Mouse (Mus musculus): ENCODE results near the gene Erp27.
"Not testable (repeated sequence)": the region's sequence is repeated elsewhere in the genome, so short reads cannot be mapped to it uniquely, and the experiment has no call there.

Erp27 gene

DNA sequence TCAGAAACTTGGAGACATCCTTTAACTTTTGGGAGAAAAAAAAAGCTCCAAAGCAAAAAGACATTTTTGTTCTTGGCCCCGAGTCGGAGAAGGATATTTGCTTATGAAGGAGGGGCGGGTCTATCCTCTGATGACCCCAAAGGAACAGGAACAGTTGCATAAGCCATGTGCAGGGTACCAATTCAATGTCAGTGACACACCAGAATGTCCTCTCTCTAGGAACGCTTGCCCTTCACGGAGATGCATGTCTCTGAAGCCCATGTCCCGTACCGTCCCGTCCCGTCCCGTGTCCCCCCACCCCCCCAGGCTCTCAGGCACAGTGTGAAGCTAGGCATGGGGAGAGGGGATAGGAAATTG is 15.1 kb downstream of the Erp27 start:
- DNase-seq (ENCODE audit: low read depth, low spot score) = no peak

DNA sequence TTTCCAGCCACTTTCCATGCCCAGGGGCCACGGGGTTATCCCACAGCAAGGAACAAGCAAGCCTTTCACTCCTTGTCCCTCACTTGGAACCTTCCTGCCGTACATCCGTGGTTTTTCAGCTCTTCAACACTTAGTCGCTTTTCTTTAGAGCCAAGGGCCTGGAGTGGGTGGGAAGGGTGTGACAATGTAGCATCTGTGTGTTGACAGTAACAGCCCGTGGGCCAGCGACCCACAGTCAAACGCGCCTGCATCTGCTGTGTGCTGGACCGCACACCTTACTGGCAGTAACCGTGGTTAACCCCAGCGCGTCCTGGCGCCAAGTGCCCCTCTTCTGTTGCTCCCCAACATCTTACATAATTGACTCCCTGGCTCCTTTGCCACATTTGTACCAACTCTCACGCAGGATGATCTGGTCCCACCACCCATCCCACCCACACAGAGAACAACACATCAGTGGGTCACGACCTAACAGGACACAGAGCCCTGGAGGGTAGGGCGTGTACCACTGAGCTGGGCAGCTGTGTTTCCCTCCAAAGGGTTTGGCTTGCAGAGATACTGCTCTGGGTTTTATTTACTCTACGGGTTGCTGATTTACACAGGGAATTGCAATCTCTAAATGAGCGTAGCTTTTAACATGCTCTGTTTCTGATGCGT is 15.6 kb downstream of the Erp27 start:
- no peak for DNase-seq (ENCODE audit: low read depth, low spot score)

DNA sequence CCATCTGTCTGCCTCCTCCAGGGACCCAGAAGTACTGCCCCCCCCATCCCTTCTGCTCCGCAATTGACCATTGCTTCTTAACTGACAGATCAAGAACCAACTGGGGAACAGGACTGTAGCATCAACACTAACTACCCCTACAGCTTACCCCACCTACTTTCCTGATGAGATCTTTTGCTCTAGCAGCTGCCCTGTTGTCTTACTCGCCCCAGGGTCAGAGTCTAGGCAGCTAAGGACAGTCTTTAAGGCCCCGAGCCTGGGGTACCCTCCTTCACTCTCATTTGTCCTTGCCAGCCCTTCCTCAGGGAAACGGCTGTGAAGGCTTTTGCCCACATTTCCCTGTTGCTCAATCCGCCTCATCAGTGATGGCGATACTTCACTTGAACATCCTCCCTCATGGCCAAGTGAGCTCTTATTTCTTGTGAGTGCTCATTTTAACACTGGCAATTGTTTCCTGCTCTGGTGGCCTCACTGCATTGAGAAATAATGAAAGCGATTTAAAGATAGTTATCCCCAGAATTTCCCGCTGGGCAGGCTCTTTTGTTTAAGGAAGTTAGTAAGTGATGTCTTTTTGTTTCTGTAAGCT is 18.0 kb downstream of the Erp27 start:
- DNase-seq (ENCODE audit: low read depth, low spot score) = peak; percentile 32

DNA sequence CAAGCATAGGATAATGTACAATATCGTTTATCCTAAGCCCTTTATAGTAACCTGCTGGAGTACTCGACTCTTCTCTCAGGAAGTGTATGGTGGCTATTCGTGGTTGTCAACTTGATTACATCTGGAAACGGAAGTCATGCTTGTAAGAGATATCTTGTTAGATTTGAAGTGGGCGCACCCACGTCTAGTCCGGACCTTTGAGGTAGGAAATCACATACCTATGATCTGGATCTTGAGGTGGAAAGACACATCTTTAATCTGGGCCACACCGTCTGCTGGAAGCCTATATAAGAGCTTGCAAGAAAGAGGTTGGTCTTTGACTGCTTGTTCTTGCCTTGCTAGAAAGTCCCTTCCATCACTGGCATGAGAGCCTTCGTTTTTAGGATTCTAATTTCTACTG is 19.5 kb downstream of the Erp27 start:
- DNase-seq (ENCODE audit: low read depth, low spot score) = no peak

DNA sequence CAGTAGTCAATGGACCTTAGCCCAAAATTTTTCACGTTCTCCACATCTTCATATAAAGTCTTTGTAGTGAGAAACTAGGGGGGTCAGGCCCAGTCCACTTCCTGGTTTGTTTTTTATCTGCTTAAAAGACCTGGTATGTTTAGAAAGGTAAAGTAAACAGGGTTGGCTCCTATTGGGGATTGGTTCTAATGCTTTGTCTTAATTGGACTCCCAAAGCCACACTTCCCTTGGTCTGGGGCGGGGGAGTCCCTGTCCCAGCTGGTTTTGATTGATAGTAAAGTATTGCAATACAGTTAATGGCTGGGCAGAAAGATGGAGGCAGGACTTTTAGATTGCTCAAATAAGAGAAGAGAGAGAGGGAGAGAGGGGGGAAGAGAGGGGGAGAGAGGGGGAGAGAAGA is 21.0 kb downstream of the Erp27 start:
- DNase-seq (ENCODE audit: low read depth, low spot score) = no peak

DNA sequence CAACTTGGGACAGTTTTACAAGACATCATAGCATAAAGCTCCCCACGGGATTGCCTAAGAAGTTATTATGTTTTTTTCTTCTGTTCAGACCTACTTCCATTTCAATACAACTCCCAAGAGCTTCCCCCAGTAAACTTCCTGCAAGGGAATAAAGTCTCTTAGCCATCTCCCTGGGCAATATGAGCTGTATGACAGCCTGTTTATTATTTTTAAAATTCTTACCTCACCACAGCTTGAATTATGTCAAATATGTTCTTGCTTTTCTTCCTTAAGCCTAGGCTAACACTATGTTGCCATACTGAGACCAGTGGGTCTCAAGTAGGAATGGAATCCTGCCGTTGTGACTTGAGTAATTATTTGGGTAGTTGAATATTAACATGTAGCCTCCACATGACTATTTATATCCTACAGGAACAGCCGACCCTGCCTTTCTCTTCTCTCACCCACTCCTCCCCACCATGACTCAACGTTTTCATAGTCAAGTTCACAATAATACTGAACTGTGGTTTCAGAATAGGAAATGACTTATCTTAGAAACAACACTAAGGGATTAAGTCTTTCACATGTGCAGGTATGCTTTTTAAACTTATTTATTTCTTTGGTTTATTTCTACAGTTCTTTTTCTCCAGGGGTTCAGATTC is 21.5 kb downstream of the Erp27 start:
- DNase-seq (ENCODE audit: low read depth, low spot score) = peak; percentile 81

DNA sequence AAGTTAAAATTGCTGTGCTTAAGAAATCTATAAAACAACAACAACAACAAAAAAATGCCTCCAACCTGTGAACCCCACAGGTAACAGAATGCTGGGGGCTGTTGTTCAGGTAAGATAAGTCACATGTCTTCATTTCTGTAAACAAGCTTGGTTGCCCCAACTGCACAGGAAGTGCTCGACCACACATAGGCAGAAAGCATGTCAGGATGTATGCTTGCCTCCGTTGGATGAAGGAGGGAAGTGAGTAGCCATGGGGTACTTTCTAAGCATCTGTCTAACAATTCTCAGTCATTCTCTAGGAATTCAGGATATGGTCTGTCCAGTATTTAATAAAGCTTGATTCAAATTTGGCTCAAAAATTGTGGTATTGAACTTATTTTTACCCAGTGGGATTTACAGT is 23.0 kb downstream of the Erp27 start:
- DNase-seq (ENCODE audit: low read depth, low spot score) = peak; percentile 47

DNA sequence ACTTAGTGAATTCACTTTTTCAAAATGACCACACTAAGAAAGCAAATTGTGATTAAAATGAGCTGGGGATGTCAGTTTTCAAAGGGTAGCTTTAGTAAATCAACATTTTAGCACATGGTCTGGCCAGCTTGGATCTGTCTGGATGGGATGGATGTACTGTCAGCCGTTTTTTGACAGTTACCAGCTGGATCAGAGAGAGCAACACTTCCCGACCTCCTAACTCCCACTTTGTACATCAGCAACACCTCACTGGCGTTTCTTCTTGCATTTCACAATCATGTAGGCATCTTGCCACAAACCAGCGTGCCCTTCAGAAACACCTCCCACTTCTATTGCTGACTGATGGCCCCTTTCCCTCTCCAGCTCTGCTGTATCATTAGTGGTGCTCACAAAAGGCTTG is 23.8 kb downstream of the Erp27 start:
- DNase-seq (ENCODE audit: low read depth, low spot score) = peak; percentile 80

DNA sequence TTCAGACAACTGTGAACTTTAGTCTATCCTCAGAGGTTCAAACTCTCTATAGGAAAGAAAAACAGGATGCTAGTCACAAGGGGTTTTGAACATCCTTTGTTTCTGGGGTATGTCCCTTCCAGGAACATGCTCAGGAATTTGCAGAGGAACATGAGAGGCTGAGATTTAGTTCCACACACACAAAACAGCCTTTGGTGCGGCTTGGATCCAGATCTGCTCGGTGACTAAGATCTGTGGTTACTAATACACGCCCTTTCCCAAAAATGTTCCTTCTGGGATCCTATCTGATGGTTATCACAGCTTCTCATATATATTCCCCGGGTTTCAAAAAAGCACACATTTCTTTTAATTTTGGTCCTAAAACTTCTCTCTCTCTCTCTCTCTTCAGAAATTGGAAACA is 24.2 kb downstream of the Erp27 start:
- DNase-seq (ENCODE audit: low read depth, low spot score) = peak; percentile 91

DNA sequence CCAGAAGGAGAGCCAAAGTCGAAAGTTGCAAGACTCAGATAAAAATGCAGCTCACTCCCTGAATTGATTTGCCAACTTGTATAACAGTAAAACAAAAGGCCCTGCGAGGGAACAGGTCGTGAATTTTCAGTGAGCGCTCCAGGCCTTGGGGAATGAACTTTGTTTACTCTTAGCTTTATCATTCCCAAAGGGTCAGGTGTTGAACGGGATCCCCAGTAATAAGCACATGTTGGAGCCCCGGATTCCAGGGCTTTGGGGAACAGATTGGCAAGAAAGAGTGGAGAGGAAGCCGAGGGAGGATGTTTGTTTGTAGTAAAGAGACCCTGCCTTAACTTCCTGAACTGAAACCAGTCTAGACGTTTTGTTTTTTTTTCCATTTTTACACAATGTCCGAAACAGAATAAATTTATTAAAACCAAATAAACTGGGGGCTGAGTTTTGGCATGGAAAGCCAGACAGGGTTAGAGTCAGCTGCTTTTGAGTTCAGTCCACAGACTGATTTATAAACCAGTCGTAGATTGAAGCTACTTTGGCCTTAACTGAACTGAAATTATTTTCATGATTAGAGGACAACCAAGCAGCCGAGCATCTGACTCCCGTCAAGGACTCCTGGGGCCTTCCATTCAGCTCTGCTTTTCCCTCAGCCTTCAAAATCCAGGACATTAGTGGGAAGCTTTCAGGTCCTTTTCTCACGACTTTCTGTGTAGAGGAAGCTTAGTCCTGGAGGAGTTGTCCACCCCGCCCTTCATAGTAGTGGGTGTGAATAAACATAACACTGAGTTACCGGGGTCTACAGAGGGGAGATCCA is 27.2 kb downstream of the Erp27 start:
- DNase-seq (ENCODE audit: low read depth, low spot score) = no peak

DNA sequence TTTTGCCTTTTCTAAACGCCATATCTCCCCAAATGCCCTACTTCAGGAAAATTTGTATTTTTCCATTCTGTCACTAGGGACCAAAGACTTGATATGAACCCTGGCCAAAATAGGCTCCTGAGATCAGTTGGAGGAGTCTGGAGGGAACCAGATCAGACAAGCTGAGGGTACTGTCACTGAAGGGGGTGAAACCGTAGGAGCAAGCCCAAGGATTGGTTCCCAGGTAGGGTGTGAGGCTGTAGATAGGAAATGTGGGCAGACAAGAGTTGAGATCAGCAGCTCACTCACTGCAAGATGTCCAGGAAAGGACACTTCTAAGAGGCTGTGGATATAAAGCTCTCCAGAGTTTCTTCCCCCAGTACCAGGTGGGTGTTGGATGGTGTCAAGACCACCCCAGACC is 30.0 kb downstream of the Erp27 start:
- DNase-seq (ENCODE audit: low read depth, low spot score) = no peak

DNA sequence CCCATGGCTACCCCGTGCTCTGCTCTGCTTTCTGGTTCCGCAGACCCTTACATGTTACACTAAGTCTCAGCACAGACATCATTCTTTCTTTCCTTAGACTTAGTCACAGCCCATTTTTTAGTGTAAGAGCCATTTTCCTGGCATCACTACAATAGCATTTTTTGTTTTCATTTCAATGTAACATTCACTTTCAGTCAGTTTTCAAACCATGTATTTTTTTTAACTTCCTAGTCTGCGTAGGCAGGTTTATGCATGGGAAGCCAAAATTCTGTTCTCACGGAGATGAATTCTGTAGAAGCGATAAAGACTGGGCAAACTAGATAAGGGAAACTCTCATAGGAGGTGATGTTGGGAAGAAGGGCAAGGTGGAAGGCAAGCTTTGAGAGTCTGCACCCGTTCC is 32.4 kb downstream of the Erp27 start:
- DNase-seq (ENCODE audit: low read depth, low spot score) = no peak

DNA sequence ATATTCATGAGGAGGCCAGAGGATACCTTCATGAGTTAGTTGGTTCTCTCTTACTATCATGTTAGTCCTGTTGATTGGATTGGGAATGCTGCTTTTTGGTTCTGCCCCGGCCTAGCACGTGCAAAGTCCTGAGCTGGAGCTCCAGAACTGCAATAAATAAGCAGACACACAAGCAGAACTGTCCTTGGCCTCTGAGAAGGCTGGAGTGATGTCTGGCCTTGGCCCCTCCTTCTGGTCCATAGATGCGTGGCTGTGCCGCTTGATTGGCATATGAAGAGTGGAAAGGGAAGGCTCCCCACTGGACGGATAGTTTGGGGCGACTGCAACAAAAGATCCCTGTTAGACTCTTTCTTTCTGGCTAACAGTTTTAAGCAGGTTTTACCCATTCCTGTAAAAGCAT is 32.9 kb downstream of the Erp27 start:
- DNase-seq (ENCODE audit: low read depth, low spot score) = no peak

DNA sequence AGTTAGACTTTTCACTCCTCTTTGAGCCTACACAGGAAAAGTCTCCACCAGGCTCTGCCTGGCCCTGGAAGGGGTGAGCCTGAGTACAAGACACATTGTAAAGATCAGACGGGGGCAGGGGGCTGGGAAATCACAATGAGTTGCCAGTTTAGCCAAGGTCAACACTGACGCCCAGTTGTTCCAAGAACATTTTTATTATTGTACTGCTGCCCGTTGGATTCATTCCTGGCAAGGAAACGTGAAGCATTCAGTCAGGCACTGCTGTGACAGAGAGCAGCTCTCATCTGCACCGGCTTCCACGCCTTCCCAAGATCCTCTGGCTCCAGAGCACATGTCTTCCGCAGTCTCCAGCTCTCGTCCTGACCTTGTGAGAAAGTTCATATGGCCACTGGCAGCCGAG is 34.1 kb downstream of the Erp27 start:
- no peak for DNase-seq (ENCODE audit: low read depth, low spot score)

DNA sequence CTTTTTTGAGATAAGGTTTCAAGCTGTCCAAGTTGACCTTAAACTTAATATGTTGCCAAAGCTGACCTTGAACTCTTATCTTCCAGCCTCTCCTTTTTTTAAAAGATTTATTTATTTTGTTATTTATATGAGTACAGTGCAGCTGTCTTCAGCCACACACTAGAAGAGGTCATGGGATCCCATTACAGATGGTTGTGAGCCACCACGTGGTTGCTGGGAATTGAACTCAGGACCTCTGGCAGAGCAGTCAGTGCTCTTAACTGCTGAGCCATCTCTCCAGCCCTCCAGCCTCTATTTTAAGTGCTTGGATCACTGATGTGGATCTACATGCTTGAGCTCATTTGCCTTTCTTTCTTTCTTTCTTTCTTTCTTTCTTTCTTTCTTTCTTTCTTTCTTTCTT is 37.2 kb downstream of the Erp27 start:
- DNase-seq (ENCODE audit: low read depth, low spot score) = not testable (repeated sequence)

DNA sequence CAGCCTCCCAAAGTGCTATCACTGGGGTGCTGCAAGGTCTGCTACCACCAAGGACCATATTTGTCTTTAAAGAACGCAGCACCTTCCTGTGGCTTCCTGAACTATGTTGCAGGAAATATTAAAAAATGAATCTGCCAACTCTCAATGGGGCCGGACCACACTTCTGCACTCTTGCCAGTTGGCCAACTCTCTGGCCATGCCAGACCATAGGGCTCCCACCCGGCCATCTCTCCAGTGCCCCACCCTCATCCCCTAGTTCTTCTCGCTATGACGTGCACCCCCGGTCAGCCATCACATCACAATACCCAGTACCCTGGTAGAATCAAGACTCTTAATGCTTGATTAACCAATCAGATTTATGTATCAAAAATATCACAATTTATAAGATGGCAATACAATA is 38.0 kb downstream of the Erp27 start:
- no peak for DNase-seq (ENCODE audit: low read depth, low spot score)

DNA sequence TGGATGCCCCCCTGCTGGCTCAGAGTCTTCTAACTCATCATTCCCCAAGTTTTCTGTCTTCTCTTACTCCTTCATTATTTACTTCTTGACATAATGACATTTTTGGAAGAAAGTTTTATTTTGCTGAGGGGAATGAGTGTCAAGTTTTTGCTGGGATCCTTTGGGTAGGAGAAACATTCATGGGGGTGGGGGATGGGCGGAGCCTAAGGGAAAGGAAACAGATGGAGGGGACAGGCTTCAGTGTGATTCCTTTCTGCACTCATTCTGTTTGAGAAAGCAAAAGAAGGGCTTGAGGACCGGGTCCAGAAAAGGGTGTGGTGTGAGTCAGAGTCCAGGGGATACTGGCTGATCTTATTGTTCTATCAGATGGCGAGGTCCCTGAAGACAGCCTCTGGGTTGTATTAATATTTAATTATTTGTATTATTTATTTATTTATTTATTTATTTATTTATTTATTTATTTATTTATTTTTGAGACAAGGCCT is 38.5 kb downstream of the Erp27 start:
- DNase-seq (ENCODE audit: low read depth, low spot score) = no peak

DNA sequence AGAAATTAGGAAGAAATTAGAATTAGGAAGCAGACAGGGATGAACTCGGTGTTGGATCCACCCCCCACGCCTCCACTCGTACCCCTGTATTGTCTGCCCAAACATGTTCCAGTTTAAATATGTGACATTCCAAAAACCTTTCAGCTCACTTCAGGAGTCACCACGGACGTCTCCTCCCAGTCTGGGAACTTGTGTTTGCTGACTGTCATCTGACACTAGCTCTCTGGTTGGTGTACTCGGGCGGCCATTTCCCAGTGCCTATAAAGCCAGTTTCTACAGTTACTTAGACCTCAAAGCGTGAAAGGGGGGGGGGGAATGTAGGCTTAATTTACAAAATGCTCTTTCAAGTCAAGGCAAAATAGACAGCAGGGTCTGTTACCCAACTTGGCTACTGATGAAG is 40.3 kb downstream of the Erp27 start:
- DNase-seq (ENCODE audit: low read depth, low spot score) = no peak

DNA sequence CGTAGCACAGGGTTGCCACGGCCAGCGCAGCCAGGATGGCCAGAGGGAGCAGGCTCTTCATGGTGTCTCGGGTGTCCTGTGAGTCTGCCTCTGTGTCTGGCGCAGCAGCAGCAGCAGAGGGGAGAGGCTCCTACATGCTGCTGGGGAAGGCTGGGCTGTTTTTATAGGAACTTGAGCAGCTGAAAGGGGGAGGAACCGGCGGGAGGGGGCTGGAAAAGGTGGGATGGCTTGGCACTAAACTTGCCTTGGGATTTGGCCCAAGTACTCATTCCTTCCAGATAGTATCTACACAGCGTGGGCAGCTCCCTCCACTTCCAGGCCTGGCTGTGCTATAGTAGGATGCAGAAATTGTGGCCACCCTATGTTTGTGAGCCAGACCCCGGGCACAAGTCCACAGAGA is 46.3 kb downstream of the Erp27 start, which contains the start of gene Mgp:
Mgp (minus strand) TSS at position 154 of the 400 bp plus-strand sequence.
- peak; percentile 47 for DNase-seq (ENCODE audit: low read depth, low spot score)

DNA sequence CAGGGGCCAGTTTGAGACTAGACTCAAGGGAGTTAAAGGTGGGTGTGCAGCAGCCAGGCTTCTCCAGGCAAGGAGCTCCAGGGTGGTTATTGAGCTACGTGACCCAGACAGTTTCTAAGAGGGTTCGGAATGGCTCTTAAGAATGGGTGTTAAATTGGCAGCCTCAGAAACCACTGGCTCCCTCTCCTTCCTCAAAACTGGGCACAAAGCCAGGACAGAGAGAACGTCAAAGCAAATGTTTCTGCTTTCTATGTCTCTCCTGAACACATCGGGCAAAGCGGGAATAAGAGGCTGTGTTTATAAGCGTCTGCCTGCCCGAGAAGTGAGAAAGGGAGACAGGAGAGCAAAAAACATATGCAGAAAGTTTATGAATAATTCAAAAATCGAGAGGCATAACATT is 47.4 kb downstream of the Erp27 start:
- DNase-seq (ENCODE audit: low read depth, low spot score) = no peak

DNA sequence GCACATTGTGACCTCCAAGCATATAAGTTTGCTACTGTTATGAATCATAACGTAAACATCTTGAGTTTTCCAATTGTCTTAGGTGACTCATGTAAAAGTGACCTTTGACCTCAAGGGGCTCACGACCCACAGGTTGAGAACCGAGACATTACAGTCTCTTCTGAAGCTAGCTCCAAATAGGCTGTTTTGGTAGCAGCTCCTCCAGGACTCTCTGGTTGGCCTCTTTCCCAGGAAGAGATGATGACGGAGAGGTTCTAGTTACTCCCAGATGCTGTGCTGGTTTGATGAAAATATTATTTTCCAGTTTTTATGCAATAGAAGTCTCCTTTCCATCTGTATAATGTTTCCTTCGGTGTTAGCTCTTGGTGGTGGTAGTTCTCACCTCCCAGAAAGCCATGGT is 53.1 kb downstream of the Erp27 start:
- peak; percentile 58 for DNase-seq (ENCODE audit: low read depth, low spot score)

DNA sequence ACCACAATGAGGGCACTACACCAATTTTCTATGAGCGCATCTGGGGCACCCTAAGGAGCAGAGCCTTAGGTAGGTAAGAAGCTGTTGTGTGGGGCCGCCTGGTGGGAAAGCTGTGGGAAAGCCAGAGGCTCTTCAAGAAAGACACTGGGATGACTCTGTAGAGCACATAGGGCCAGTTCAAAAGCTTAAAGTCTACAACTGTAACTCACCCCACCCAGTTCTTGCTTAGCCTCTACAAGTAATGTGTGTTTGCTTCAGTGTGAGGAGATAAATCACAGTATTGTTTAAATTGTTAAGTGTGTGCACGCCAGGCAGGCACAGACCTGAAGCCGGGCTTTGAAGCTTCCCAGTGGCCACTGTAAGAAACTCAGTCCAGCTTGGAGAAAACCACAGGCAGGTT is 55.8 kb downstream of the Erp27 start:
- no peak for DNase-seq (ENCODE audit: low read depth, low spot score)

Measured in 3T3-L1 (cell line).